Mouse (Mus musculus): ENCODE measurements around the gene Pla2g7.

GRCm38 (mm10) chr17:43573624-43574073, 5.8 kb downstream of the Pla2g7 start:
- no peak for TF ChIP-seq CTCF (IDR thresholded peaks at IDR 0.05; ENCODE audit: low read depth, low read length)
- TF ChIP-seq POLR2A (IDR thresholded peaks at IDR 0.05; ENCODE audit: extremely low read depth, insufficient read depth, low read length): no peak
